Mouse (Mus musculus) ovary, postnatal 14 days (tissue): ENCODE results near the gene Prcp.
A peak's percentile ranks its signal among the peaks of the same experiment; 100 is the strongest.
"Not testable (repeated sequence)": the region's sequence is repeated elsewhere in the genome, so short reads cannot be mapped to it uniquely, and the experiment has no call there.

Experiments
- DNase-seq: peaks from one replicate; pipeline ENCODE4 v3.0.0; 2022; ENCODE audit warnings: low spot score

Prcp gene

GRCm38 (mm10) chr7:92890618-92891230 lies 16.5 kb downstream of the Prcp start:
- no peak for DNase-seq

GRCm38 (mm10) chr7:92893478-92893877 lies 19.2 kb downstream of the Prcp start:
- no peak for DNase-seq

- DNase-seq, result no peak
Measured at GRCm38 (mm10) chr7:92896036-92896435, 21.8 kb downstream of the Prcp start.

GRCm38 (mm10) chr7:92897021-92897420 lies 22.8 kb downstream of the Prcp start:
- DNase-seq, result peak; percentile 11

GRCm38 (mm10) chr7:92903360-92904038 lies 29.2 kb downstream of the Prcp start:
- DNase-seq, result peak; percentile 65

GRCm38 (mm10) chr7:92904285-92904684 lies 30.0 kb downstream of the Prcp start:
- not testable (repeated sequence) for DNase-seq

GRCm38 (mm10) chr7:92920172-92920856 lies 46.0 kb downstream of the Prcp start:
- DNase-seq, result no peak

- DNase-seq, result no peak
Measured at GRCm38 (mm10) chr7:92920857-92921172, 46.5 kb downstream of the Prcp start.

GRCm38 (mm10) chr7:92932792-92933191 lies 58.5 kb downstream of the Prcp start:
- no peak for DNase-seq

- DNase-seq, result not testable (repeated sequence)
Measured at GRCm38 (mm10) chr7:92933308-92933948, 59.2 kb downstream of the Prcp start.

- DNase-seq, result no peak
Measured at GRCm38 (mm10) chr7:92936747-92937146, 62.5 kb downstream of the Prcp start.

- DNase-seq, result no peak
Measured at GRCm38 (mm10) chr7:92937955-92938354, 63.7 kb downstream of the Prcp start.

GRCm38 (mm10) chr7:92939776-92940175 lies 65.5 kb downstream of the Prcp start:
- DNase-seq, result no peak

GRCm38 (mm10) chr7:92950775-92951174 lies 76.5 kb downstream of the Prcp start:
- DNase-seq, result no peak

- DNase-seq, result no peak
Measured at GRCm38 (mm10) chr7:92952210-92952609, 77.9 kb downstream of the Prcp start.

GRCm38 (mm10) chr7:92959758-92960157 lies 85.5 kb downstream of the Prcp start:
- DNase-seq, result no peak

GRCm38 (mm10) chr7:92961876-92962275 lies 87.6 kb downstream of the Prcp start:
- no peak for DNase-seq

- DNase-seq, result peak; percentile 45
Measured at GRCm38 (mm10) chr7:92964754-92965501, 90.7 kb downstream of the Prcp start.

GRCm38 (mm10) chr7:92967381-92968127 lies 93.3 kb downstream of the Prcp start:
- DNase-seq, result no peak

- DNase-seq, result no peak
Measured at GRCm38 (mm10) chr7:92977429-92977828, 103.2 kb downstream of the Prcp start.

GRCm38 (mm10) chr7:92978225-92978624 lies 104.0 kb downstream of the Prcp start:
- no peak for DNase-seq
